Mouse (Mus musculus) naive thymus-derived CD4-positive, alpha-beta T cell, adult 5 months (primary cell): ENCODE data around the gene E130311K13Rik. TPM values are rescaled to one million over a fixed set of nuclear protein-coding genes. Genes with fewer than 3 reads are reported as not detected.

Source experiments
- polyA plus RNA-seq: library from polyadenylated mRNA; unstranded; fragments of 100-300 nt; shearing (Covaris generic); gene quantifications from one replicate; pipeline ENCODE4 v1.2.1, GENCODE M21; 2017

Gene E130311K13Rik
- polyA plus RNA-seq: 4.1 TPM

GRCm38 (mm10) chr3:63928878-63929859 is at the start of gene E130311K13Rik:
TSS of gene E130311K13Rik (minus strand) at chr3:63929472.

DNA sequence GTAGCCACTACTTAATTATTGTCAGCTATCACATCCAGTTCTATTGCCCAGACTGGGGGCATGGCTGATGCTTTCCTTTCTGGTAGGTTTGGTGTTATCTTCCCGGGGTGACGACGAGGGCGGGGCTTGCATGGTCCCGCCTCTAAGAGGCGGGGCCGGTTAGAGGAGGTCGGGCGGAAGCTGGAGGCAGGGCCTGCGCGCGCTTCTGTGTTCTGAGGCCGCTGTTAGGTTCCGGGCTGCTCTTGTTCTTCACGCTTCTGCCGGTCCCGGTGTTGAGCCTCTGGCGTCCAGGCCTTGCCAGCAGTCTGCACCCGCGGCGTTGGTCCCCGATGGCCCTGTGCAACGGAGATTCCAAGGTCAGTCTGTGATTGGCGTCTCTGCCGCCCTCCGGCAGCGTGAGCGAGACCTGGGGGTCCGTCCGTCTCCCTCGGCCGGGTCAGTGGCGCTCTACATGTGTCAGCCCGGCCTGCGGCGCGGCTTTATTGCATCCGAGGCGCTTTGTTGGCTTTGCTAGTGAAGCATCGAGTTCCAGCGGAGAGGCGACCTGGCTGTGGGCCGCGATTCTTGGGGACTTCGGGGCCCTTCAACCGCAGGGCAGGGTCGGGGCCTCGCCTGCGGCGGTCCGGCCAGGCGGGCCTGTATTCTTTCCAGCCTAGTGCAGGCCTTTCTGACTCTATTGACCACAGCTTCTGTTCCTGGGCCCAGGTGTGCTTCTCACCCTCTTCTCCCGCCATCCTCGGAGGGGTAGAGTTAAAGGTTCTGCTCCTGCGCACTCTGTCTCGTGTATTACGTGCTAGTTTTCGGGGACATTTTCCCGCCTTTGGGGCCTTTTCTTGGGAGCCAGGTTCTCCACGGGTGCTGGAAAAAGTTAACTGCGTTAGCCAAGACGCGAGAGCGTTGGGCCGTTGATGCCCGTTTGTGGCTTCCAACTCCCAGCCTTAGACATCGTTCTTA is 47.0 kb upstream of the E130311K13Rik start, which contains the start of gene Gmps:
Gene Gmps, plus strand, starts transcription at position 152 of the 954 bp plus-strand sequence.

GRCm38 (mm10) chr3:63964100-63964921 is 35.0 kb upstream of the E130311K13Rik start, which contains the start of gene Slc33a1:
TSS of gene Slc33a1 (minus strand) at chr3:63964768.

GRCm38 (mm10) chr3:63899309-63899695 is 30.0 kb downstream of the E130311K13Rik start, which contains the start of gene Plch1:
TSS of gene Plch1 (minus strand) at chr3:63899472.

Other genes with a start within 250 kb of the E130311K13Rik start
- gene Plch1, start 30.0 kb downstream of the E130311K13Rik start, polyA plus RNA-seq: not detected
- gene Slc33a1, start 35.3 kb upstream of the E130311K13Rik start, polyA plus RNA-seq: 6.7 TPM
- gene Gmps, start 46.6 kb upstream of the E130311K13Rik start, polyA plus RNA-seq: 23.8 TPM
- gene Vmn2r1, start 152.1 kb upstream of the E130311K13Rik start, polyA plus RNA-seq: 0.07 TPM
- gene Vmn2r2, start 212.5 kb upstream of the E130311K13Rik start, polyA plus RNA-seq: 0.19 TPM